Mouse (Mus musculus): Measurements from ENCODE around the gene Rybp.

The Rybp gene

DNA sequence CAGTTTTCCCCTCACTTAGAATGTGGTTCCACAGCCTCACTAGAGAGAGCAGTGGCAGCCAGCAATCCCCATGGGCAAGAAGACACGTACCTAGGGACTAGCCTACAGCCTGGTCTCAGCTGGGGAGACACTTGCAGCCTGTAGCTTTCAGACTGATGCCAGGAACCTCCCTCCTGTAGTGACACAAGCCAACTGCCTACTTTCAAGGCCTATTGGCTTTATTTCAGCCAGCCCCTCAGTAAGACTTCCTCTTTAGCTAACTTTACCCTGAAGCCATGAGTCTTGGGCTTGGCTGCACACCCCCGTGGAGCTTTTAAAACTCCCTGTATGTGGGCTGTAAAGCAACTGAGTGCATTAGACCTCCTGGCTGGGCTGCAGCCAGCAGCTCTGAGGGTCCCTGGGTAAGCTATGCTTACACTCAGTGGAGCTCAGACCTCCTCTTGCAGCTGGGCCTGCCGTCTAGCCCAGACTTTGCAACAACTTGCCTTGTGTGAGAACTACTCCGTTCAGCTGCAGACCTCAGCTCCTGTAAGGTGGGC, 94.5 kb downstream of the Rybp start:
- DNase-seq (ENCODE audit: inconsistent age in 2 of 2, low spot score in 1 of 2) = no peak

DNA sequence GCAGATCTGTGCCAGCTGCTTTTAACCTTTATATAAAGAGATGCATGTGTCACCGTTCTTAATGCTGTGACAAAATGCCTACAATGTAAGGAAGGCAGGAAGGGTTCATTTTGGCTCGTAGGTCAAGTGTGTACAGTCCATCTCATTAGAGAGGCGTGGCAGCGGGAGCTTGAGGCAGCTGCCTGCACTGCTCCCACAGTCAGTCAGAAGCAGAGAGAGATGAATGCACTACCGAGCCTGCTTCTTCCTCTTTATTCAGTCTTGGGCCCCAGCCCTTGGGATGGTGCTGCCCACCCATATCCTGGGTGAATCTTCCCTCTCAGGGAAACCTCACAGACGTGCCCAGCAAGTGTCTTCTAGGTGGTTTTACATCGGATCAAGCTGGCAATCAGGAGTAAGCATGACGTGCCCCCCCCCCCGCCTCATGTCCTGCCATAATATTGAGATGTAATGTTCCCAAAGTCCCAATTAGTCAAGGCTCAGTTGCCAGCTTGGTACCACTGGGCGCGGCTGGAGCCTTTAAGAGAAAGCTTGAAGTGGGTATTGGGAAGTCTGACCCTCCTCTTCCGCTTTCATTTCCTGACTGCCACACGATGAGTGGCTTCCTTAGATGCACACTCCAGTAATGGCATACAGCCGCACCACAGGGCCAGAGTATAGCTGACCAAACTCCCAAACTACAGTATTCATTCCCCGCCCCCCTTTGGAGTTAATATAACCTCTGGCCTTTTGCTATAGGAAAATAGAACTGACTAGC, 96.3 kb downstream of the Rybp start:
- DNase-seq (ENCODE audit: inconsistent age in 2 of 2, low spot score in 1 of 2) = no peak

DNA sequence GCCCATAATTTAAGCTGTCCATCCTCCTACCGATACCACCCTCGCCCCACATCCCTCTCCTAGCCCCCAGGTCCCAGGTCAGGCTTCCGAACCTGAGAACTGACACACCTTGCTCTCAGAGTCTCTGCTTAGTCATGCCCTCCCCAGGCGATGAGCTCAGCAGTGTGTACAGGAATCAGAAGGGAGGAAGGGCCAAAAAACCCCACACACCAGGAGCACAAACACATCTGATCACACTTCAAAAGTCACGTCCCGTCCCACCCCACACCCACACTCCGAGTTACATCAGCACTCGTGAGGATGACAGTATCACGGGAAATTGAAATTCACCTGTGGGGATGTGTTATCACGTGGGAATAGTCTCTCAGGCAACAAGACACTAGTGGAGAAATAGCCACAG, 97.0 kb downstream of the Rybp start:
- DNase-seq (ENCODE audit: inconsistent age in 2 of 2, low spot score in 1 of 2) = no peak

DNA sequence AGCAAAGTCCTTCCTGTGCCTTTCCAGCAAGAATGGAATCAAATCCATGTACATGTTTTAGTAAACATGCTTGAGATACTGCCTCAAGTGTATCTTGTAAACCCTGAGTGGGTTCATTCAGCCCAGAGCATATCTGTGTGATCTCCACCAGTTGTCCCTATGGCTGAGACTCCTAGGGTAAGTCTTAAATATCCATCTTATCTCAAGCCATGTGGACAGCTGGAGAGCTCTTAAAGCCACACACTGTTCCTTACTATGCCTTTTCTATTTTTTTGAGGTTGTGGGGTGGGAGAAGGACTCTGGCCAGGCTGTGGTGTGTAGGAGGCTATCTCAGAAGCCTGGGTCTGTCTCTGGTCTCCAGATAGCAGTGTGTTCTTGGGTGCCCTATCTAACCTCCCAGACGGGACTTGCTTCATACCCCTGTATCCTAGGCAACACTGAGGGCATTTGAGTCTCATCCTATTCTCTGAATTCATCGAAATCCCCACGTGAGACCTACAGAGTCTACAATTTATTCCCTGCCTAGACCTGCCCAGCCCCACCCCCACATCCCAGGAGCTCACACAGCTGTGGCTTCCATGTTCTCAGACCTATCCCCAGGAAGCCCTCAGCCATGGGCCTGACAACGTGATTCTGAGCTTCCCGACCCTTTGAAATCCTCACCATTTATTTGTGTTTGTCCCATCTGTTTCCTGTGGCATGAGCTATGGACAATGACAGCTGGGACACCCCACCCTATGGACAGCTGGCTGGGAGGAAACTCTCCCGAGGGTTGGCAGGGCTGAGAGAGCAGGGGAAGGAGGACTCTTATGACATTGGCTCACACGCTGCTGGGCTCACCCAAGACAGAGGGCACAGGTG, 98.2 kb downstream of the Rybp start:
- no peak for DNase-seq (ENCODE audit: inconsistent age in 2 of 2, low spot score in 1 of 2)

DNA sequence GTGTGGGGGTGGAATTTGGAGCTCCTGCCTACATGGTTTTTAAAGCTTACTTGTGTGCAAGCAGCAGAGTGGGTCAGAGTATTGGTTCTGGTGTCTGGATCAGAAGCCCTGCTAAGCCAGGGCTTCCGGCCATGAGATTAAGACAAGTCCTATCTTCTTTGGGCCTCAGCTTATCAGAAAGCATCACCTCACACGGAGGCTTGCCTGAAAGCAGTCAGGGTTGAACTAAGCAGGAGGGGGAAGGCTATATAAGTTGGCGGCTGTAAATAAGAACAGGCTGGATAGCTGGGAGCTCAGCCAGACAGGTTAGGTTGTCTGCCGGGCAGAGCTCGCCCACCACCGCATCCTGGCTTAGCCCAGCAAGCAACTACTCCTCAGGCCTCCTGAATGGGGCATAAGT, 99.5 kb downstream of the Rybp start:
- no peak for DNase-seq (ENCODE audit: inconsistent age in 2 of 2, low spot score in 1 of 2)

DNA sequence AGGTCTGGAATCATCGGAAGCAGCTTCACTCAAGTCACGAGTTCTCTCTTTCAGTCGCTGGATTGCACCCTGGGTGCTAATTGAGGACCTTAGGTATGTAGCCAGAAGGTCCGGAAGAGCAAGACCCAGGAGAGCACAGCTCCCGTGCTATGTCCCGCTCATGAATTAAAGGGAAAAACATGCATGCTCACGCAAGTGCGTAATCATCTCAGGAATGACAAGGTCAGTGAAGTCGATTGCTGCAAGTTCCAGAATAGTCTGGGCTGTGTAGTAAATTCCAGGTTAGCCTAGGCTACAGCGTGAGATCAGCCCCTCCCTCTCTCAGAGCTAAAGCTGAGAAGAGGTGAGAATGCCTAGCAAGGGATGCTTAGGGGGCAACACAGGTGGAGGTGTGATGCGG, 100.5 kb downstream of the Rybp start:
- DNase-seq (ENCODE audit: inconsistent age in 2 of 2, low spot score in 1 of 2) = peak; percentile 26 to 56

DNA sequence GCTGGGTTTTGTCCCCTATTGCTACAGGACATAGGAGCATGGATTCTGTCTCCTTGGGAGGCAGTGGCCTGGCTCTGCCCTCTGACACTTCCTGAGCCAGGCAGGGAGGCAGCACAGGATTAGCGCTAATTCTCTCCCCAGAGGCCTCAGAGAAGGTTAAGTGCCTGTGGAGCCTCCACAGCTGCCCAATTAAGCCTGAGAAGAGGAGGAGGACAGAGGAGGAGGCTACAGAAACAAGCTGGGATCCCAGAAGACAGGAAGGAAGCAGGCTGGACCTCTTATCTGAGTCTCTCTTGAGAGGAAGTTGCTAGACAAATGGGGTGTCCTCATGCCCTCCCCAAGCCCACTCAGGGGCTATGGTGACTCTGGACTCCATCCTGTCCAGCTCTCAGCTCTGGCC, 101.8 kb downstream of the Rybp start:
- DNase-seq (ENCODE audit: inconsistent age in 2 of 2, low spot score in 1 of 2) = no peak

DNA sequence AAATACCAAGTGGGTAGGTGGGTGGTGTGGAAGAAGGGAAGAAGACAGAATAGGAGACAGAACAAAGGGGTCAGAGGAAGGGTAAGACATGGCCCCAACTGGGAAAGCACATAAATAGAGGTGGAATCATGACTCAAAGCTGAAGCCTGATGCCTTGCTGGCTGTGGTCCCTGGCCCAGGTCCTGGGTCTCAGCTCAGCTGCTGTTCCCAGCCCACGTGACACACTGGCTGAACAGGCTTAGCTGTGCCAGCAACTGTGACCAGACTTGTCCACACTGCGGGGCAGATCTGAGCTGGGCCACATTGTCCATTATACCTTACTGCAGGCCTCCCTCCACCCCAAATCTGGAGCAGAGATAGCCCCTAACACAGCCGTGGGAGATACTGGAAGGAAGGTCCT, 103.9 kb downstream of the Rybp start:
- no peak for DNase-seq (ENCODE audit: inconsistent age in 2 of 2, low spot score in 1 of 2)

DNA sequence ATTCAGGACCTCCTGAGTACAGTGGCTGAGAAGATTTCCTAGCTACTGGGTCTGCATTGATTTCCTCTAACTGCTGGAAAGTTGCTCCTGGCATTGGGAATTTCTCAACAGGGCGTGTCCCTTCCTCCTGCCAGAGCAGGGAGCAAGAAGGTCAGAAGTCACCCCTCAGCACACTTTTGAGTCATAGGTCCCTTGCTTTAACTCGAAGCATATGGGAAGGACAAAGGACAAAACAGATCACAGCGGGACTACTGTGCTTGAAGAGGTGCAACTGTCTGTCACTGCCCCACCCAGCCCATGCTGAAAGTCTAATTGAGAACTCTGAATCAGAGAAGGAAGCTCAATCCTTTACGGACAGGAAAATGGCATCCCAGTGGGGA, 106.4 kb downstream of the Rybp start:
- peak in 1 of 2 experiments; percentile 54 for DNase-seq (ENCODE audit: inconsistent age in 2 of 2, low spot score in 1 of 2)

DNA sequence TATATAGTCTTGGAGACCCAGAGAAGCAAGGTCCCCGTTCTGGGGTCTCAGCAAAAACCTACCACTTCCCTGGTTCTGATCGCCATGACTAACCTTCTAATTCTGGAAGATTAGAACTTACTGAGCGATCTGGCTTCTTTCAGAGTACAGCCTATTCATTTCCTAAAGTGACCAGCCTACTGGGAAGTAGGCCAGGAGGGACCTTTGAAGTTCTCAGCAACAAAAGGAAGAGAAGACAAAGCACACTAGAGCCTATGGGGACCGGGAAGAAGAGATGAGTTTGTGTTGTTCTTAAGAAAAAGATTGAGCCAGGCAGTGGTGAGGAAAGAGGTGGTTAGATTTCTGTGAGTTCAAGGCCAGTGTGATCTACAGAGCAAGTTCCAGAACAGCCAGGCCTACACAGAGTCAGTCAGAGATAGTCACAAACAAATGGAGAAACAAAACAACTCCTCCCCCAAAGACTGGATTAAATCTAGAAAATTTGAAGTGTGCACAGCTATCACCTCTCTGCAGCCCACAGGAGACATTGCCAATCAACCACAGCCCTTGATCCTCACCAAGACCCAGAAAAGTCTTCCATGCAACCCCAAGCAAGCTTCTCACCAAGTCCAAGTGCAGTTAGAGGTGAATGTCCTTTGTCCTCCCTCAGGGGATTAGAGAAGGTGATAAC, 106.9 kb downstream of the Rybp start:
- DNase-seq (ENCODE audit: inconsistent age in 2 of 2, low spot score in 1 of 2) = peak in 1 of 2 experiments; percentile 57

DNA sequence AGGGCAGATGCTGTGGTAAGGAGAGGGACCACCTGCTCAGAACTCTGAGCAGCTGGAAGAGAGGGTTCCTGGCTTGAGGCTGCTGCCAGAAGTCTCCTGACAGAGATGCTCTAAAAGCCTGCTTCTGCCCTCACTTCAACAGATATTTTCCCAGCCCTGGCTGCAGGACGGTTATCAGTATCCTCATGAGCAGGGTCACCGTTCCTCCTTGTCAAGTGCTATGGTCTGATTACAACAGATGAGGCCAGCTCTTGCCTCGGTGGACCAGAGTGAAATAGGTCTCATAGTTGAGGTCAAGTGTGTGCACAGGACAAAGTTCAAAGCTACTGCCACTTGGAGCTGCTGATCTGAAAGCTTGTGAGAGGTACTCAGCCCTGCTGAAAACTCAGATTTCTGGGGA, 108.5 kb downstream of the Rybp start:
- no peak for DNase-seq (ENCODE audit: inconsistent age in 2 of 2, low spot score in 1 of 2)
